Mouse (Mus musculus) ES-Bruce4 (cell line): ENCODE measurements around the gene Muc5ac. TPM values are rescaled to one million over a fixed set of nuclear protein-coding genes. Genes with fewer than 3 reads are reported as not detected.

Experiments used
- H3K27ac ChIP-seq: 2 replicates; pipeline ENCODE4 v1.5.1; 2012; ENCODE audit warnings: low read length, inconsistent platforms; ENCODE audit not compliant: insufficient read depth
- H3K27me3 ChIP-seq: 2 replicates; pipeline ENCODE4 v1.6.1; 2012; ENCODE audit warnings: mild to moderate bottlenecking, low read length, inconsistent platforms; ENCODE audit not compliant: control insufficient read depth, poor library complexity, insufficient read depth, severe bottlenecking
- H3K36me3 ChIP-seq: 2 replicates; pipeline ENCODE4 v1.6.1; 2012; ENCODE audit warnings: inconsistent platforms, mild to moderate bottlenecking, low read length, moderate library complexity; ENCODE audit not compliant: control insufficient read depth, poor library complexity, insufficient read depth, severe bottlenecking
- H3K4me1 ChIP-seq: one replicate; pipeline ENCODE4 v1.8.1; 2011; ENCODE audit warnings: low read length; ENCODE audit not compliant: control insufficient read depth, insufficient read depth
- H3K4me3 ChIP-seq: 2 replicates; pipeline ENCODE4 v1.5.1; 2011; ENCODE audit warnings: low read depth, mild to moderate bottlenecking, low read length
- H3K9ac ChIP-seq: 2 replicates; pipeline ENCODE4 v1.6.1; 2012; ENCODE audit warnings: low read depth, mild to moderate bottlenecking, inconsistent platforms; ENCODE audit not compliant: poor library complexity, severe bottlenecking
- H3K9me3 ChIP-seq: replicated peaks from 2 replicates; pipeline ENCODE4 v1.6.1; 2012; ENCODE audit warnings: mild to moderate bottlenecking, low read length, inconsistent platforms; ENCODE audit not compliant: control insufficient read depth, poor library complexity, insufficient read depth, severe bottlenecking
- CTCF ChIP-seq: IDR thresholded peaks from one replicate; pipeline ENCODE4 v1.8.1; 2011; ENCODE audit warnings: low read depth, low read length
- EP300 ChIP-seq: IDR thresholded peaks from 2 replicates; pipeline ENCODE4 v1.6.1; 2011; ENCODE audit warnings: low read depth, low read length; ENCODE audit not compliant: insufficient read depth
- POLR2A ChIP-seq: IDR thresholded peaks from one replicate; pipeline ENCODE4 v1.8.1; 2011; ENCODE audit warnings: low read length; ENCODE audit not compliant: insufficient read depth
- polyA plus RNA-seq: library from polyadenylated mRNA; stranded (reverse); fragments of >200 nt; gene quantifications from 2 replicates; pipeline ENCODE4 v1.2.4, GENCODE M21; 2011; ENCODE audit warnings: low read depth; ENCODE audit not compliant: missing spikeins, insufficient read depth, insufficient read length

Gene Muc5ac
- polyA plus RNA-seq, 1 experiment = not detected

GRCm38 (mm10) chr7:141770988-141771387, 17.8 kb upstream of the Muc5ac start:
- no peak for TF ChIP-seq CTCF
- TF ChIP-seq EP300 = no peak
- no peaks in the 10 kb centered on the region for H3K36me3 ChIP-seq
- no peak overlapping the region for H3K27ac ChIP-seq
- H3K4me1 ChIP-seq = no peaks in the 10 kb centered on the region
- H3K9me3 ChIP-seq = no peaks in the 10 kb centered on the region
- no peak overlapping the region for H3K9ac ChIP-seq
- no peak overlapping the region for H3K4me3 ChIP-seq
- no peaks in the 10 kb centered on the region for H3K27me3 ChIP-seq

- H3K9ac ChIP-seq = no peak overlapping the region
- H3K9me3 ChIP-seq = no peaks in the 10 kb centered on the region
- H3K27ac ChIP-seq = no peak overlapping the region
- H3K4me3 ChIP-seq = no peak overlapping the region
- H3K4me1 ChIP-seq = no peaks in the 10 kb centered on the region
- H3K36me3 ChIP-seq = no peaks in the 10 kb centered on the region
- TF ChIP-seq EP300 (no peak), CTCF (no peak), POLR2A (no peak)
- H3K27me3 ChIP-seq = no peaks in the 10 kb centered on the region
These were observed 16.7 kb upstream of the Muc5ac start for GRCm38 (mm10) chr7:141772058-141772557.

GRCm38 (mm10) chr7:141774855-141775254, 13.9 kb upstream of the Muc5ac start:
- Histone ChIP-seq H3K9me3 (no peaks in the 10 kb centered on the region), H3K9ac (no peak overlapping the region)
- TF ChIP-seq POLR2A = no peak
- TF ChIP-seq EP300 = no peak
- TF ChIP-seq CTCF = no peak

GRCm38 (mm10) chr7:141776199-141776598, 12.6 kb upstream of the Muc5ac start:
- H3K36me3 ChIP-seq = no peaks in the 10 kb centered on the region
- no peaks in the 10 kb centered on the region for H3K9me3 ChIP-seq
- H3K4me1 ChIP-seq = no peaks in the 10 kb centered on the region
- H3K9ac ChIP-seq = no peak overlapping the region
- no peak for TF ChIP-seq POLR2A
- no peak for TF ChIP-seq EP300
- TF ChIP-seq CTCF = no peak
- no peaks in the 10 kb centered on the region for H3K27me3 ChIP-seq
- H3K4me3 ChIP-seq = no peak overlapping the region
- no peak overlapping the region for H3K27ac ChIP-seq

More at GRCm38 (mm10) chr7:141774855-141775254, 13.9 kb upstream of the Muc5ac start:
- H3K4me1 ChIP-seq = no peaks in the 10 kb centered on the region
- no peaks in the 10 kb centered on the region for H3K27me3 ChIP-seq
- H3K27ac ChIP-seq = no peak overlapping the region
- no peak overlapping the region for H3K4me3 ChIP-seq
- H3K36me3 ChIP-seq = no peaks in the 10 kb centered on the region

GRCm38 (mm10) chr7:141794251-141794650, 5.5 kb downstream of the Muc5ac start:
- no peaks in the 10 kb centered on the region for H3K27me3 ChIP-seq

GRCm38 (mm10) chr7:141803206-141803605, 14.4 kb downstream of the Muc5ac start:
- Histone ChIP-seq H3K27me3 (no peaks in the 10 kb centered on the region), H3K9ac (no peak overlapping the region), H3K27ac (no peak overlapping the region), H3K36me3 (no peaks in the 10 kb centered on the region), H3K9me3 (no peaks in the 10 kb centered on the region), H3K4me3 (no peak overlapping the region), H3K4me1 (no peaks in the 10 kb centered on the region)
- no peak for TF ChIP-seq POLR2A
- no peak for TF ChIP-seq EP300
- TF ChIP-seq CTCF = no peak

More at GRCm38 (mm10) chr7:141794251-141794650, 5.5 kb downstream of the Muc5ac start:
- no peak for TF ChIP-seq POLR2A
- no peak for TF ChIP-seq CTCF
- TF ChIP-seq EP300 = no peak
- Histone ChIP-seq H3K4me1 (no peaks in the 10 kb centered on the region), H3K4me3 (no peak overlapping the region), H3K36me3 (no peaks in the 10 kb centered on the region), H3K9ac (no peak overlapping the region), H3K9me3 (no peaks in the 10 kb centered on the region), H3K27ac (no peak overlapping the region)
